Mouse (Mus musculus) small intestine, adult 2 months (tissue): ENCODE measurements at regions not wholly inside any gene's neighbourhood (a gene's known extent, or its start where the extent isn't known, plus 50 kb on each side); places are given as distances from the start of the nearest gene placed in this dataset.

Source experiments
- H3K27ac ChIP-seq: fragments of 200-500 bp; 2 replicates; pipeline ENCODE4 v1.5.1; 2012; ENCODE audit warnings: low read depth, low read length, control low read depth, inconsistent platforms; ENCODE audit not compliant: insufficient read depth
- H3K27me3 ChIP-seq: fragments of 200-500 bp; 2 replicates; pipeline ENCODE4 v1.6.1; 2012; ENCODE audit warnings: mild to moderate bottlenecking, moderate library complexity, low read length, inconsistent platforms; ENCODE audit not compliant: control insufficient read depth, insufficient read depth
- H3K36me3 ChIP-seq: fragments of 200-500 bp; 2 replicates; pipeline ENCODE4 v1.6.1; 2012; ENCODE audit warnings: mild to moderate bottlenecking, low read length, control low read depth, inconsistent platforms; ENCODE audit not compliant: control insufficient read depth, insufficient read depth
- H3K4me1 ChIP-seq: fragments of 200-500 bp; 2 replicates; pipeline ENCODE4 v1.6.1; 2012; ENCODE audit warnings: low read length, inconsistent platforms, mixed read lengths; ENCODE audit not compliant: control insufficient read depth, insufficient read depth, insufficient read length
- H3K4me3 ChIP-seq: fragments of 200-500 bp; 2 replicates; pipeline ENCODE4 v1.5.1; 2012; ENCODE audit warnings: low read depth, mild to moderate bottlenecking, control low read depth, inconsistent platforms, low read length, moderate library complexity
- CTCF ChIP-seq: fragments of 200-500 bp; IDR thresholded peaks from 2 replicates; pipeline ENCODE4 v1.5.1; 2012; ENCODE audit warnings: low read depth, mild to moderate bottlenecking, control low read depth, inconsistent platforms, low read length, moderate library complexity, mixed read lengths; ENCODE audit not compliant: insufficient replicate concordance, insufficient read length; ENCODE audit errors: extremely low read depth
- POLR2A ChIP-seq: fragments of 200-500 bp; IDR thresholded peaks from 2 replicates; pipeline ENCODE4 v1.6.1; 2012; ENCODE audit warnings: low read depth, mild to moderate bottlenecking, control low read depth, inconsistent platforms, low read length, moderate library complexity
- WGBS: fragments of 180-500 bp; shearing (Covaris S2); methylation state at CpG from one replicate; pipeline ENCODE4 v1.1.7; 2018; 5-methylcytosine and 5-hydroxymethylcytosine counted together

DNA sequence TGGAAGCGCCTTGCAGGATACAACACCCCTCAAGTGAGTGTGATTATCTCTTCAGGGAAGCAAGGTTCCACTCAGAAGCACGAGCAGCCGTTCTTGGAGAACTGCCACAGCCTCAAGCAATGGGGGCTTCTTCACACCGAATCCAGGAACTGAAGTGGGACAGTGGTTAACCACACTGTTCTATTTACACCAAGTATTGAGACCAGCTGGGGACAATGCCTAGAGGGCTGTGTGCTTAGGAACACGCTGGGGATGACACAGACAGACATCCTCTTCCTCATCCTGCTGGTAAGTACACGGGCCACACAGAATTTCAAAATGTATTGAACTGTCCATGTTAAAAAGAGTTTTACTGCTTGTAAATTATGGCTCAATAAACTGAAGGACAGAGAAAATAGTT lies 177.0 kb upstream of the Azi2 start:
- H3K36me3 ChIP-seq, result no peaks in the 10 kb centered on the region
- H3K27ac ChIP-seq, result no peak overlapping the region
- 69% methylated on average over 6 of the region's 6 CpGs for WGBS
- TF ChIP-seq CTCF (no peak), POLR2A (no peak)
- no peak overlapping the region for H3K4me3 ChIP-seq
- H3K27me3 ChIP-seq, result no peaks in the 10 kb centered on the region
- H3K4me1 ChIP-seq, result no peaks in the 10 kb centered on the region

DNA sequence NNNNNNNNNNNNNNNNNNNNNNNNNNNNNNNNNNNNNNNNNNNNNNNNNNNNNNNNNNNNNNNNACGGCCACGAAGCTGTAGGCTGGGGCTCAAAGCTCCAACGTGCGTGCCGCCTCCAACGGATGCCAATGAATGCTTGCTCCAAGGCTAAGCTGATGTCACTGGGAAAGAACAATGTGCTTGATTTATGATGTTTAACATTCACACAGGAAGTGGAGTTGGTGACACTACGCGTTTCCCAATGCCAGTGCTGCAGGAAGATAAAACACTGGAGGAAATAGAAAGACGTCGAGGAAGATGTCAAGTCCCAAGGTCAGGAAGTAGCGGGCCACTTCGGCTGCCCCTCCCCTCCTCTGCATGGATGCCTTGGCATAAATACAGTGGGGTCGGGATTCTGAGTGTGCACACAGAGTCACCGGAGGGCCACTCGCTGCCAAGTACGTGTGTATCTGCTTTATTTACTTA lies 180.7 kb upstream of the Azi2 start:
- Histone ChIP-seq H3K36me3 (no peaks in the 10 kb centered on the region), H3K4me1 (no peaks in the 10 kb centered on the region), H3K27me3 (no peaks in the 10 kb centered on the region), H3K27ac (no peak overlapping the region), H3K4me3 (no peak overlapping the region)
- WGBS, result 26% methylated on average over 16 of the region's 16 CpGs
- TF ChIP-seq CTCF (no peak), POLR2A (no peak)

DNA sequence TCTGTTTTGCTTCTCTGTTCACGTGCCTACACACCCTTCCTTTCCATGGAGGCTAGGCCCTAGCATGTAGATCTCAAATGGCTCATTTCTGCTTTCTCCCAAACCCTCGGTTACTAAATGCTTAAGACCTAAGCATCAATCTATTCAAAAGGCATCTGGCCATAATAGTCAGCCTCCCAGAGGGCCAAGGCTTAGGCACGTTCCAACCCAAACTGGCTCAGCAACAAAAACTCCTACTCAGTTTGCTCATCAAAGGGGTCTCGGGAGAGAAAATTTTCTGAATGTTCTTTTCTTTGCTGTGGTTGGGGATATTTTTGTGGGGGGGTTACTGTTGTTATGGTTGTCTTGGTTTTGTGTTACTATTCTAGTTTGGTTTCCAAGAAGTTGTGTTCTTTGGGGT lies 196.8 kb upstream of the Azi2 start:
- Histone ChIP-seq H3K36me3 (no peaks in the 10 kb centered on the region), H3K27me3 (no peaks in the 10 kb centered on the region), H3K27ac (no peak overlapping the region), H3K4me1 (no peaks in the 10 kb centered on the region), H3K4me3 (no peak overlapping the region)
- WGBS, result 79% methylated on average over 4 of the region's 4 CpGs
- no peak for TF ChIP-seq CTCF
- no peak for TF ChIP-seq POLR2A

DNA sequence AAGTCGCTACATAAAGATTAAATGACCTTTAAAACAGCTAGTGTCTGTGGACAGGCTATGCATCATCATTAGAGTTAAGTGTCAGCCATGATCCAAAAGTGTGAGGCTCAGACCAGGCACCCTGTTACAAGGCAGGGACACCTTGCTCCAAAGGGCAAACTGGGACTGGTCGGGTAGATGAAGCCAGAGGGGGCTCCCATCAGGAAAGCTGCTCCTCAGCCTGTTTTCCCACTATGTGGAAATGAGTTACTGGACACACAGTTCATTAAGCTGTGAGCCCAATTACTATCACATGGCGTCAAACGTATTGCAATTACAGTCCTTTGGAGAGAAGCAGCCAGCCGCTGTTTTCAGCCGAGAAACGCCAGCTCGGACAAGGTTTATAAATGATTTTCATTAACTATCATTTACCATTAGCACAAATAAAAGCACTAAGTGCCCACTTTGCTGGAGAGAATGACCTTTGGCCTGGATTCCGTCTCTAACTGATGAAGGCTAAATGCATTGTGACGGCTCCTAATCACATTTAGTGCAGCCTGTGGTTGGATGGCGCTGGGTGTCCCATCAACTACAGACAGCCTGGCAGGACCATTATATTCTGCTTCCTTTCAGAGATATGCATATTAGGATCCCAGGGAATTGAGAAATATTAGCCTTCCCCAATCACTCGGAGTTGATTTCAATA lies 203.5 kb upstream of the Azi2 start:
- no peaks in the 10 kb centered on the region for H3K36me3 ChIP-seq
- no peak for TF ChIP-seq POLR2A
- no peak for TF ChIP-seq CTCF
- H3K4me3 ChIP-seq, result no peak overlapping the region
- 72% methylated on average over 12 of the region's 12 CpGs for WGBS
- no peaks in the 10 kb centered on the region for H3K4me1 ChIP-seq
- H3K27ac ChIP-seq, result no peak overlapping the region
- H3K27me3 ChIP-seq, result no peaks in the 10 kb centered on the region

DNA sequence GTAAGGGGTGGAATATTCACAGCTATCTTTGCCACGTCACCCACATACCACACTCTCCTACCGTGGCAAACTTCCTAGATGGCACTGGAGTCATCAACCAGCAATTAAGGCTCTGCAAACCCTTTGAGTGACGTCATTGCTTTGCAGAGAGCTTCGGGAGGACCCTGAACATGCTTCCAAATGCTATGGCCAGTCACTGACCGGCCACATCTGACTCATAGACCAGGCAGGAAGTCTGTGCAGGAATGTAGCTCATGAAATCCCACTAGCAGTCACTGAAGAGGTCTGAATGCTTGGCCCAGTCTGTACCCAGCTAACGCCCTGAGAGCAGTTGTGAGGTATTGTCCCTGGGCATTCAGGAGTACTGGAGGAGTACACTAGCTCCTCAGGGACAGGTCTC lies 203.9 kb upstream of the Rbms3 start:
- H3K4me3 ChIP-seq, result no peak overlapping the region
- H3K27ac ChIP-seq, result no peak overlapping the region
- H3K4me1 ChIP-seq, result no peaks in the 10 kb centered on the region
- WGBS, result 61% methylated on average over 6 of the region's 6 CpGs
- H3K27me3 ChIP-seq, result no peaks in the 10 kb centered on the region
- H3K36me3 ChIP-seq, result no peaks in the 10 kb centered on the region
- TF ChIP-seq CTCF, result no peak
- no peak for TF ChIP-seq POLR2A

DNA sequence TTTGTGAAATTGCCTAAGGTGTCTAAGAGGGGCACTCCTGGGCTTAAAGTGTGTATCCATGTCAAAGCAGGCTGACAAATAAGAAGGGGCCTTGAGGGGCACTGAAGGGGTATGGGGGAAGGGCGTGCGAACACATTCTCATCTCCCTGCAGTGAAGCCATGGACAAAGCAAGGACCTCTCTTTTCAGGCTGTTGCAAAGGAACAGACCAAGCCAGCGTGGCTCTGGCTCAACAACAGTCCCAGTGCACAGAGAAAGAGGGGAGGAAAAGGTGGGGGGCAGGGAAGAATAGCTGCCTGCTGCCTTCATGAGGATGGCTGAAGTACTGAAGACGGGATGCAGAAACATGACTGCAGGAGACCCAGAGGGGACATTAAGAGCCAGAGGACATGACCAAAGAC lies 184.9 kb upstream of the Rbms3 start:
- WGBS, result 67% methylated on average over 4 of the region's 4 CpGs

DNA sequence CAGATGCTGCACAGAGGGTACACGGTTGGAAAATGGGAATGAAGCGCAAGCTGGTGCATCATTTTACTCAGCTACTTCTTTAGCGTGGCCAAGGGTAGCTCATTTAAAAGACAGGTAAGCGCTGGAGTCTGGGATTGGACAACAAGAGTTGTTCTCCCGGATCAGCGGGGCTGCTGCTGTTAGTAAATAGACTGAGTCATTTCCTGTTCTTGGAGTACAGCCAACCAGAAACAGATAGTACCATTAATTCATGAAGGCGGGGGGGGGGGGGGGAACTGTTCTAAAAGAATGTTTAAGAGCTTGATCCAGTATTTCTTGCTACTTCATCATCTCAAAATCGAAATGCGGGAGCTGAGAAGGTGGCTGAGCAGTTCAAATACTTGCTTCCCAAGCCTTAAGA lies 183.5 kb upstream of the Rbms3 start:
- H3K4me3 ChIP-seq, result no peak overlapping the region
- no peaks in the 10 kb centered on the region for H3K4me1 ChIP-seq
- H3K27ac ChIP-seq, result no peak overlapping the region
- no peak for TF ChIP-seq CTCF
- TF ChIP-seq POLR2A, result no peak
- 65% methylated on average over 9 of the region's 9 CpGs for WGBS
- no peaks in the 10 kb centered on the region for H3K27me3 ChIP-seq
- H3K36me3 ChIP-seq, result no peaks in the 10 kb centered on the region

More for the DNA sequence above, 184.9 kb upstream of the Rbms3 start:
- Histone ChIP-seq H3K27ac (no peak overlapping the region), H3K36me3 (no peaks in the 10 kb centered on the region), H3K4me3 (no peak overlapping the region), H3K4me1 (no peaks in the 10 kb centered on the region), H3K27me3 (no peaks in the 10 kb centered on the region)
- TF ChIP-seq CTCF (no peak), POLR2A (no peak)
